Mouse (Mus musculus) olfactory bulb, adult 2 months (tissue): Measurements from ENCODE around the gene Vrtn.

Source experiments
- CTCF ChIP-seq: fragments of 200-500 bp; IDR thresholded peaks from 2 replicates; pipeline ENCODE4 v1.5.1; 2012; ENCODE audit warnings: low read depth, mild to moderate bottlenecking, low read length, moderate library complexity; ENCODE audit not compliant: insufficient read depth
- POLR2A ChIP-seq: fragments of 200-500 bp; IDR thresholded peaks from 2 replicates; pipeline ENCODE4 v1.6.1; 2012; ENCODE audit warnings: mild to moderate bottlenecking, low read depth, low read length, moderate library complexity; ENCODE audit not compliant: insufficient read depth

GRCm38 (mm10) chr12:84598324-84598723 is 42.5 kb upstream of the Vrtn start:
- TF ChIP-seq CTCF (no peak), POLR2A (no peak)
